8 mouse cellular contexts compared by ENCODE assay signal in genomic region chr17:3509841-3510240, GRCm38 (mm10). TPM values are rescaled to one million over a fixed set of nuclear protein-coding genes. Genes with fewer than 3 reads are reported as not detected.
DNase-seq lines count a peak whose midpoint lies in the region; ATAC-seq lines count a peak whose summit lies in the region.

No protein-coding gene starts in this region.

- DNase-seq in heart, adult 18-20 months: peak; percentile 42 to 73
- no peak for DNase-seq in heart, embryonic 10.5 days (ENCODE audit: low spot score)
- peak; percentile 25 for DNase-seq in cerebellum, adult 11 months
- DNase-seq in forebrain, embryonic 14.5 days (ENCODE audit: low spot score): peak; percentile 85
- DNase-seq in left cerebral cortex, adult 18-20 months (ENCODE audit: low spot score in 2 of 2): peak; percentile 67 to 72
- peak; percentile 79 to 84 for DNase-seq in right cerebral cortex, postnatal 10 days (ENCODE audit: low spot score in 2 of 2)

- H3K9ac ChIP-seq in forebrain, embryonic 14.5 days (ENCODE audit: low read length): no peak overlapping the region

- peak; percentile 87 for ATAC-seq in forebrain, embryonic 14.5 days
- ATAC-seq in inflammation-experienced regulatory T-cells, adult 6 months: peak; percentile 43
- ATAC-seq in megakaryocyte-erythroid progenitor cell, adult 5-6 weeks (replicated peaks; ENCODE audit: low FRiP score, low TSS enrichment, poor library complexity, severe bottlenecking): peak; percentile 96

- no peaks in the 10 kb centered on the region for H3K9me3 ChIP-seq in heart, embryonic 10.5 days
- no peaks in the 10 kb centered on the region for H3K9me3 ChIP-seq in forebrain, embryonic 14.5 days (replicated peaks; ENCODE audit: control insufficient read depth, low read length)

- WGBS in heart, embryonic 10.5 days: 14% methylated on average over 1 of the region's 1 CpGs
- 12% methylated on average over 1 of the region's 1 CpGs for WGBS in forebrain, embryonic 14.5 days

- H3K27ac ChIP-seq in heart, embryonic 10.5 days: no peak overlapping the region
- no peak overlapping the region for H3K27ac ChIP-seq in forebrain, embryonic 14.5 days (ENCODE audit: low read depth, low read length)

- no peaks in the 10 kb centered on the region for H3K36me3 ChIP-seq in heart, embryonic 10.5 days
- peaks cover 37% of the 10 kb centered on the region for H3K36me3 ChIP-seq in forebrain, embryonic 14.5 days (ENCODE audit: control insufficient read depth, insufficient read depth, low read length)

- no peaks in the 10 kb centered on the region for H3K4me1 ChIP-seq in heart, embryonic 10.5 days
- no peaks in the 10 kb centered on the region for H3K4me1 ChIP-seq in forebrain, embryonic 14.5 days (ENCODE audit: control insufficient read depth, insufficient read depth, low read length)

- H3K4me3 ChIP-seq in heart, embryonic 10.5 days: no peak overlapping the region
- no peak overlapping the region for H3K4me3 ChIP-seq in forebrain, embryonic 14.5 days (ENCODE audit: low read depth, low read length)

- H3K27me3 ChIP-seq in heart, embryonic 10.5 days (ENCODE audit: insufficient read depth, poor library complexity, severe bottlenecking): no peaks in the 10 kb centered on the region
- no peaks in the 10 kb centered on the region for H3K27me3 ChIP-seq in forebrain, embryonic 14.5 days (replicated peaks; ENCODE audit: control insufficient read depth, insufficient read depth, low read length)

- H3K4me2 ChIP-seq in forebrain, embryonic 14.5 days (ENCODE audit: low read length): no peak overlapping the region

RNA-seq across cellular contexts. Expression of gene Cldn20, which starts 22.5 kb away (rescaled TPM):
- not detected for total RNA-seq in heart, adult 18-20 months (2021)
- not detected in 2 replicates for polyA plus RNA-seq in heart, embryonic 10.5 days (2016; fragmentation: Nextera tagmentation; extraction: Ambion mirVana)
- 0.84 and 0.94 TPM in 2 replicates for polyA plus RNA-seq in forebrain, embryonic 14.5 days (2014; fragmentation: Nextera tagmentation; extraction: Ambion mirVana)
- polyA plus RNA-seq in inflammation-experienced regulatory T-cells, adult 6 months (2017; shearing (Covaris generic)): not detected
- total RNA-seq in left cerebral cortex, adult 18-20 months (2021): 1 to 10 TPM in 1 of 2 experiments, not detected in 1; 1.5 TPM
- not detected in 2 replicates for total RNA-seq in megakaryocyte-erythroid progenitor cell, adult 5-6 weeks (2014; fragmentation: Nextera tagmentation)
- total RNA-seq in megakaryocyte-erythroid progenitor cell, adult 5-6 weeks (2017): 1.3 TPM in 1 of 2 replicates, not detected in the other

RNA-seq across cellular contexts. Expression of gene Tfb1m, which starts 47.7 kb away (rescaled TPM):
- total RNA-seq in heart, adult 18-20 months (2021): 10 to 100 TPM; 11.4 to 13.1 TPM
- polyA plus RNA-seq in heart, embryonic 10.5 days (2016; fragmentation: Nextera tagmentation; extraction: Ambion mirVana): 17.0 and 17.9 TPM in 2 replicates
- 14.7 and 16.0 TPM in 2 replicates for polyA plus RNA-seq in forebrain, embryonic 14.5 days (2014; fragmentation: Nextera tagmentation; extraction: Ambion mirVana)
- polyA plus RNA-seq in inflammation-experienced regulatory T-cells, adult 6 months (2017; shearing (Covaris generic)): 10 to 100 TPM in 1 of 3 experiments, 1 to 10 TPM in 2; 7.9 to 10.4 (median 9.4) TPM
- 1 to 10 TPM; 6.2 to 7.6 TPM for total RNA-seq in left cerebral cortex, adult 18-20 months (2021)
- 25.2 and 27.2 TPM in 2 replicates for total RNA-seq in megakaryocyte-erythroid progenitor cell, adult 5-6 weeks (2014; fragmentation: Nextera tagmentation)
- 18.2 and 20.5 TPM in 2 replicates for total RNA-seq in megakaryocyte-erythroid progenitor cell, adult 5-6 weeks (2017)

Comparison
In these comparisons a context has a peak if more than half of its experiments do, and no peak if none do; other contexts are left out.
1. ATAC-seq: peak in every context shown above with its lines; median percentile 96 in megakaryocyte-erythroid progenitor cell, adult 5-6 weeks; 87 in forebrain, embryonic 14.5 days; 43 in inflammation-experienced regulatory T-cells, adult 6 months.